Mouse (Mus musculus): Measurements from ENCODE around the gene Rcn3. TPM values are rescaled to one million over a fixed set of nuclear protein-coding genes. Genes with fewer than 3 reads are reported as not detected.
"Not testable (repeated sequence)": the region's sequence is repeated elsewhere in the genome, so short reads cannot be mapped to it uniquely, and the experiment has no call there.

The Rcn3 gene
- polyA plus RNA-seq, 1 experiment from 2014 or later = 388 TPM

GRCm38 (mm10) chr7:45125649-45126048 is 33.6 kb upstream of the Rcn3 start:
- 65% methylated on average over 5 of the region's 5 CpGs for WGBS
- H3K27ac ChIP-seq (ENCODE audit: low read length) = peak overlapping the region; percentile 68
- H3K9me3 ChIP-seq (replicated peaks; ENCODE audit: control insufficient read depth, low read length); H3K27me3 ChIP-seq (ENCODE audit: control insufficient read depth, insufficient read depth, low read length); H3K4me2 ChIP-seq (ENCODE audit: low read depth, low read length); ATAC-seq (ENCODE audit: insufficient read depth, low FRiP score); H3K9ac ChIP-seq (ENCODE audit: low read length): not testable (repeated sequence)
- peaks cover 27% of the 10 kb centered on the region for H3K36me3 ChIP-seq (ENCODE audit: control insufficient read depth, insufficient read depth, low read length)
- 0 out of 2 replicates have a peak overlapping the region, but pooled peaks have one; percentile 1 for H3K4me3 ChIP-seq (replicated peaks; ENCODE audit: low read length)
- peaks cover 44% of the 10 kb centered on the region for H3K4me1 ChIP-seq (ENCODE audit: control insufficient read depth, insufficient read depth, low read length)

GRCm38 (mm10) chr7:45125144-45125600 is 33.2 kb upstream of the Rcn3 start:
- Histone ChIP-seq H3K4me3 (replicated peaks; ENCODE audit: low read length) (0 out of 2 replicates have a peak overlapping the region, but pooled peaks have one; percentile 1), H3K4me2 (ENCODE audit: low read depth, low read length) (peak overlapping the region; percentile 49; the same call in 1 of the 2 replicates), H3K36me3 (ENCODE audit: control insufficient read depth, insufficient read depth, low read length) (peaks cover 27% of the 10 kb centered on the region), H3K9me3 (replicated peaks; ENCODE audit: control insufficient read depth, low read length) (no peaks in the 10 kb centered on the region), H3K9ac (ENCODE audit: low read length) (no peak overlapping the region; the same call in 1 of the 2 replicates), H3K27me3 (ENCODE audit: control insufficient read depth, insufficient read depth, low read length) (no peaks in the 10 kb centered on the region), H3K27ac (ENCODE audit: low read length) (peak overlapping the region; percentile 68), H3K4me1 (ENCODE audit: control insufficient read depth, insufficient read depth, low read length) (peaks cover 44% of the 10 kb centered on the region)
- ATAC-seq (ENCODE audit: insufficient read depth, low FRiP score) = no peak
- WGBS = 25% methylated on average over 7 of the region's 7 CpGs

- H3K9me3 ChIP-seq (replicated peaks; ENCODE audit: control insufficient read depth, low read length) = no peaks in the 10 kb centered on the region
- no peaks in the 10 kb centered on the region for H3K27me3 ChIP-seq (ENCODE audit: control insufficient read depth, insufficient read depth, low read length)
- under 1% methylated on average over 59 of the region's 59 CpGs for WGBS
- H3K4me1 ChIP-seq (ENCODE audit: control insufficient read depth, insufficient read depth, low read length) = peaks cover 41% of the 10 kb centered on the region
- H3K27ac ChIP-seq (ENCODE audit: low read length) = peak within 1 kb of the TSS; percentile 82
- peak within 1 kb of the TSS; percentile 76 for H3K4me2 ChIP-seq (ENCODE audit: low read depth, low read length)
- ATAC-seq (ENCODE audit: insufficient read depth, low FRiP score) = peak; percentile 84
- H3K9ac ChIP-seq (ENCODE audit: low read length) = peak within 1 kb of the TSS; percentile 88
- H3K4me3 ChIP-seq (replicated peaks; ENCODE audit: low read length) = peak within 1 kb of the TSS; percentile 69
- peaks cover 27% of the 10 kb centered on the region for H3K36me3 ChIP-seq (ENCODE audit: control insufficient read depth, insufficient read depth, low read length)
Observed at GRCm38 (mm10) chr7:45124224-45125143, 32.5 kb upstream of the Rcn3 start, which contains the start of gene Rps11. Rps11 (minus strand) TSS chr7:45124439.

GRCm38 (mm10) chr7:45123186-45123570 is 31.2 kb upstream of the Rcn3 start:
- H3K36me3 ChIP-seq (ENCODE audit: control insufficient read depth, insufficient read depth, low read length) = peaks cover 27% of the 10 kb centered on the region
- WGBS = 13% methylated on average over 12 of the region's 12 CpGs
- H3K9me3 ChIP-seq (replicated peaks; ENCODE audit: control insufficient read depth, low read length) = no peaks in the 10 kb centered on the region
- peak overlapping the region; percentile 69 for H3K4me3 ChIP-seq (replicated peaks; ENCODE audit: low read length)
- no peaks in the 10 kb centered on the region for H3K27me3 ChIP-seq (ENCODE audit: control insufficient read depth, insufficient read depth, low read length)
- peak overlapping the region; percentile 76 for H3K4me2 ChIP-seq (ENCODE audit: low read depth, low read length)
- peak overlapping the region; percentile 66; the same call in 1 of the 2 replicates for H3K27ac ChIP-seq (ENCODE audit: low read length)
- H3K4me1 ChIP-seq (ENCODE audit: control insufficient read depth, insufficient read depth, low read length) = peaks cover 39% of the 10 kb centered on the region
- no peak for ATAC-seq (ENCODE audit: insufficient read depth, low FRiP score)
- peak overlapping the region; percentile 88 for H3K9ac ChIP-seq (ENCODE audit: low read length)

- Histone ChIP-seq H3K36me3 (ENCODE audit: control insufficient read depth, insufficient read depth, low read length) (peaks cover 27% of the 10 kb centered on the region), H3K9ac (ENCODE audit: low read length) (peak overlapping the region; percentile 88; the same call in 1 of the 2 replicates), H3K4me3 (replicated peaks; ENCODE audit: low read length) (peak overlapping the region; percentile 69), H3K27ac (ENCODE audit: low read length) (no peak overlapping the region), H3K27me3 (ENCODE audit: control insufficient read depth, insufficient read depth, low read length) (no peaks in the 10 kb centered on the region), H3K4me2 (ENCODE audit: low read depth, low read length) (peak overlapping the region; percentile 76), H3K4me1 (ENCODE audit: control insufficient read depth, insufficient read depth, low read length) (peaks cover 39% of the 10 kb centered on the region), H3K9me3 (replicated peaks; ENCODE audit: control insufficient read depth, low read length) (no peaks in the 10 kb centered on the region)
- ATAC-seq (ENCODE audit: insufficient read depth, low FRiP score) = no peak
- 77% methylated on average over 15 of the region's 15 CpGs for WGBS
Observed at GRCm38 (mm10) chr7:45122561-45123185, 30.7 kb upstream of the Rcn3 start.

- H3K9ac ChIP-seq (ENCODE audit: low read length) = peak overlapping the region; percentile 58
- ATAC-seq (ENCODE audit: insufficient read depth, low FRiP score) = no peak
Observed at GRCm38 (mm10) chr7:45121966-45122365, 29.9 kb upstream of the Rcn3 start.

GRCm38 (mm10) chr7:45121404-45121803 is 29.4 kb upstream of the Rcn3 start:
- Histone ChIP-seq H3K4me1 (ENCODE audit: control insufficient read depth, insufficient read depth, low read length) (peaks cover 33% of the 10 kb centered on the region), H3K9ac (ENCODE audit: low read length) (peak overlapping the region; percentile 43), H3K27me3 (ENCODE audit: control insufficient read depth, insufficient read depth, low read length) (no peaks in the 10 kb centered on the region), H3K4me3 (replicated peaks; ENCODE audit: low read length) (no peak overlapping the region), H3K27ac (ENCODE audit: low read length) (no peak overlapping the region), H3K36me3 (ENCODE audit: control insufficient read depth, insufficient read depth, low read length) (peaks cover 19% of the 10 kb centered on the region), H3K4me2 (ENCODE audit: low read depth, low read length) (no peak overlapping the region), H3K9me3 (replicated peaks; ENCODE audit: control insufficient read depth, low read length) (no peaks in the 10 kb centered on the region)
- 42% methylated on average over 8 of the region's 8 CpGs for WGBS
- ATAC-seq (ENCODE audit: insufficient read depth, low FRiP score) = no peak

More at GRCm38 (mm10) chr7:45121966-45122365, 29.9 kb upstream of the Rcn3 start:
- H3K4me3 ChIP-seq (replicated peaks; ENCODE audit: low read length) = no peak overlapping the region
- H3K36me3 ChIP-seq (ENCODE audit: control insufficient read depth, insufficient read depth, low read length) = peaks cover 24% of the 10 kb centered on the region
- no peak overlapping the region for H3K4me2 ChIP-seq (ENCODE audit: low read depth, low read length)
- no peaks in the 10 kb centered on the region for H3K9me3 ChIP-seq (replicated peaks; ENCODE audit: control insufficient read depth, low read length)
- peaks cover 38% of the 10 kb centered on the region for H3K4me1 ChIP-seq (ENCODE audit: control insufficient read depth, insufficient read depth, low read length)
- H3K27me3 ChIP-seq (ENCODE audit: control insufficient read depth, insufficient read depth, low read length) = no peaks in the 10 kb centered on the region
- peak overlapping the region; percentile 27; the same call in 1 of the 2 replicates for H3K27ac ChIP-seq (ENCODE audit: low read length)

- 78% methylated on average over 5 of the region's 5 CpGs for WGBS
- H3K27ac ChIP-seq (ENCODE audit: low read length) = no peak overlapping the region
- peaks cover 26% of the 10 kb centered on the region for H3K4me1 ChIP-seq (ENCODE audit: control insufficient read depth, insufficient read depth, low read length)
- no peak overlapping the region for H3K4me3 ChIP-seq (replicated peaks; ENCODE audit: low read length)
- ATAC-seq (ENCODE audit: insufficient read depth, low FRiP score) = no peak
- H3K9ac ChIP-seq (ENCODE audit: low read length) = no peak overlapping the region
- H3K36me3 ChIP-seq (ENCODE audit: control insufficient read depth, insufficient read depth, low read length) = peaks cover 12% of the 10 kb centered on the region
- no peaks in the 10 kb centered on the region for H3K9me3 ChIP-seq (replicated peaks; ENCODE audit: control insufficient read depth, low read length)
- H3K4me2 ChIP-seq (ENCODE audit: low read depth, low read length) = no peak overlapping the region
- no peaks in the 10 kb centered on the region for H3K27me3 ChIP-seq (ENCODE audit: control insufficient read depth, insufficient read depth, low read length)
Observed at GRCm38 (mm10) chr7:45119780-45120709, 28.0 kb upstream of the Rcn3 start.

Measured in stomach, embryonic 16.5 days (tissue).